Mouse (Mus musculus) limb, embryonic 14.5 days (tissue): ENCODE results near the gene Gm28043. TPM values are rescaled to one million over a fixed set of nuclear protein-coding genes. Genes with fewer than 3 reads are reported as not detected.

Source experiments
- ATAC-seq: fragments of 200-750 bp; cut with Nextera tagmentation; 2 replicates; pipeline ENCODE4 v1.8.0; 2017; ENCODE audit warnings: low read depth, moderate number of reproducible peaks, moderate TSS enrichment; ENCODE audit not compliant: low FRiP score
- DNase-seq: peaks from one replicate; pipeline ENCODE4 v3.0.0-alpha.2; 2015; ENCODE audit warnings: low spot score
- H3K27ac ChIP-seq: fragments of 300-500 bp; sonication (generic); replicated peaks from 2 replicates; pipeline ENCODE4 v1.5.1; 2014; ENCODE audit warnings: low read depth, mild to moderate bottlenecking, low read length, moderate library complexity, mixed read lengths
- H3K27me3 ChIP-seq: fragments of 300-500 bp; sonication (generic); 2 replicates; pipeline ENCODE4 v1.6.1; 2014; ENCODE audit warnings: low read length, mixed read lengths; ENCODE audit not compliant: control insufficient read depth, insufficient read depth
- H3K36me3 ChIP-seq: fragments of 300-500 bp; sonication (generic); 2 replicates; pipeline ENCODE4 v1.6.1; 2014; ENCODE audit warnings: mild to moderate bottlenecking, low read length, moderate library complexity, mixed read lengths; ENCODE audit not compliant: control insufficient read depth, insufficient read depth
- H3K4me1 ChIP-seq: fragments of 300-500 bp; sonication (generic); 2 replicates; pipeline ENCODE4 v1.6.1; 2014; ENCODE audit warnings: antibody characterized with exemption, low read length, mixed read lengths; ENCODE audit not compliant: control insufficient read depth, insufficient read depth
- H3K4me2 ChIP-seq: fragments of 300-500 bp; sonication (generic); replicated peaks from 2 replicates; pipeline ENCODE4 v1.6.1; 2014; ENCODE audit warnings: low read depth, mild to moderate bottlenecking, low read length, moderate library complexity; ENCODE audit not compliant: severe bottlenecking
- H3K4me3 ChIP-seq: fragments of 300-500 bp; sonication (generic); replicated peaks from 2 replicates; pipeline ENCODE4 v1.5.1; 2014; ENCODE audit warnings: low read length
- H3K9ac ChIP-seq: fragments of 300-500 bp; sonication (generic); 2 replicates; pipeline ENCODE4 v1.6.1; 2014; ENCODE audit warnings: mild to moderate bottlenecking, low read depth, low read length, moderate library complexity; ENCODE audit not compliant: severe bottlenecking
- H3K9me3 ChIP-seq: fragments of 300-500 bp; sonication (generic); 2 replicates; pipeline ENCODE4 v1.6.1; 2016; ENCODE audit warnings: low read length; ENCODE audit not compliant: control insufficient read depth
- POLR2A ChIP-seq: fragments of 200-500 bp; IDR thresholded peaks from 2 replicates; pipeline ENCODE4 v1.8.0; 2012; ENCODE audit warnings: inconsistent platforms, mild to moderate bottlenecking, moderate library complexity, borderline replicate concordance; ENCODE audit not compliant: insufficient read depth, insufficient read length; ENCODE audit errors: extremely low read depth
- WGBS: fragments of 180-500 bp; shearing (Covaris S2); extraction: QIAGEN DNeasy Blood & Tissue Kit; methylation state at CpG from one replicate; pipeline ENCODE4 v1.1.7; 2014; 5-methylcytosine and 5-hydroxymethylcytosine counted together
- polyA plus RNA-seq, 2 experiments: library from polyadenylated mRNA; depleted of rRNA in 1 of 2; stranded (reverse) in 1 of 2; unstranded in 1 of 2; fragments of >200 nt; fragmentation: Nextera tagmentation in 1 of 2; extraction: Ambion mirVana in 1 of 2; gene quantifications; 2 replicates each; pipeline versions ENCODE4 v1.2.1 to v1.2.3; 2012 to 2014

Gm28043 gene
- polyA plus RNA-seq, 2 experiments = 2.8 to 3.5 TPM

GRCm38 (mm10) chr17:29660762-29661391, 46.2 kb downstream of the Gm28043 start:
- Histone ChIP-seq H3K9ac (peak overlapping the region; percentile 97), H3K36me3 (peaks cover 19% of the 10 kb centered on the region), H3K27me3 (no peaks in the 10 kb centered on the region), H3K4me2 (peak overlapping the region; percentile 54), H3K27ac (peak overlapping the region; percentile 81), H3K9me3 (no peaks in the 10 kb centered on the region), H3K4me3 (peak overlapping the region; percentile 84), H3K4me1 (peaks cover 3% of the 10 kb centered on the region; the same call in 1 of the 2 replicates)
- ATAC-seq (peak; percentile 60), DNase-seq (no peak)
- 0 out of 2 replicates have a peak, but pooled peaks have one; percentile 12 for TF ChIP-seq POLR2A
- WGBS = under 1% methylated on average over 27 of the region's 41 CpGs

- 74% methylated on average over 6 of the region's 6 CpGs for WGBS
- no peak overlapping the region for H3K4me3 ChIP-seq
These were observed 47.5 kb downstream of the Gm28043 start for GRCm38 (mm10) chr17:29662145-29662544.

GRCm38 (mm10) chr17:29668051-29668986, 53.6 kb downstream of the Gm28043 start:
- Histone ChIP-seq H3K9me3 (no peaks in the 10 kb centered on the region), H3K4me1 (no peaks in the 10 kb centered on the region), H3K4me3 (no peak overlapping the region), H3K27ac (no peak overlapping the region), H3K4me2 (no peak overlapping the region), H3K27me3 (no peaks in the 10 kb centered on the region), H3K36me3 (peaks cover 68% of the 10 kb centered on the region), H3K9ac (peak overlapping the region; percentile 21; the same call in 1 of the 2 replicates)
- ATAC-seq (no peak), DNase-seq (no peak)
- 75% methylated on average over 10 of the region's 10 CpGs for WGBS
- no peak for TF ChIP-seq POLR2A

More at GRCm38 (mm10) chr17:29662145-29662544, 47.5 kb downstream of the Gm28043 start:
- no peak overlapping the region for H3K4me2 ChIP-seq
- H3K36me3 ChIP-seq = peaks cover 28% of the 10 kb centered on the region
- ATAC-seq (no peak), DNase-seq (no peak)
- H3K27ac ChIP-seq = no peak overlapping the region
- no peak overlapping the region for H3K9ac ChIP-seq
- peaks cover 3% of the 10 kb centered on the region; the same call in 1 of the 2 replicates for H3K4me1 ChIP-seq
- H3K27me3 ChIP-seq = no peaks in the 10 kb centered on the region
- TF ChIP-seq POLR2A = no peak
- H3K9me3 ChIP-seq = no peaks in the 10 kb centered on the region

- H3K36me3 ChIP-seq = peaks cover 73% of the 10 kb centered on the region
- no peak overlapping the region for H3K27ac ChIP-seq
- no peak for TF ChIP-seq POLR2A
- H3K4me3 ChIP-seq = no peak overlapping the region
- DNase-seq (no peak), ATAC-seq (no peak)
- no peaks in the 10 kb centered on the region for H3K27me3 ChIP-seq
- H3K9ac ChIP-seq = no peak overlapping the region
- no peaks in the 10 kb centered on the region for H3K9me3 ChIP-seq
- WGBS = 93% methylated on average over 4 of the region's 4 CpGs
- H3K4me1 ChIP-seq = no peaks in the 10 kb centered on the region
- no peak overlapping the region for H3K4me2 ChIP-seq
These were observed 54.4 kb downstream of the Gm28043 start for GRCm38 (mm10) chr17:29669030-29669429.

GRCm38 (mm10) chr17:29669936-29670335, 55.3 kb downstream of the Gm28043 start:
- H3K4me2 ChIP-seq = no peak overlapping the region
- H3K27me3 ChIP-seq = no peaks in the 10 kb centered on the region
- H3K9me3 ChIP-seq = no peaks in the 10 kb centered on the region
- H3K27ac ChIP-seq = no peak overlapping the region
- no peak overlapping the region for H3K9ac ChIP-seq
- ATAC-seq (no peak), DNase-seq (no peak)
- no peak overlapping the region for H3K4me3 ChIP-seq
- H3K4me1 ChIP-seq = no peaks in the 10 kb centered on the region
- H3K36me3 ChIP-seq = peaks cover 73% of the 10 kb centered on the region
- TF ChIP-seq POLR2A = no peak
